Mouse (Mus musculus): Measurements from ENCODE around the gene Hbb-bh2. TPM values are rescaled to one million over a fixed set of nuclear protein-coding genes. Genes with fewer than 3 reads are reported as not detected.

The Hbb-bh2 gene
- polyA plus RNA-seq, 1 experiment = not detected

DNA sequence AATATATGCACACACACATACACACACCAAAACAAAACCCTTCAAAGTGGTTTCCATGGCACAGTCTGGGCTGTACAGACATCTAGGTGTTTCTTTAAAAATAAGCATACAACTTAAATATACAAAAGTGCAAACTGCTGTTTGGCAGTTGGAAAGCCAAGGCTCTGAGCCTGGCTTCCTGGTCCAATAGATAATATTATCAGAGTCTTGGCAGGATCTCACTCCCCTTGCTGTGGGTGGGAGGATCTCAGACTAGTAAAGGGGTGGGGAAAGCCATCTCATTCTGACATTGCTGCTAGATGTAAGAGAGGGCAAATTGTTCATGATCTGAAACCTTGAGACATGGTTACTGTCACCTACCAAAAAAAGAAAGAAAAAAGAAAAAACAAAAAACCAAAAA lies 30.3 kb upstream of the Hbb-bh2 start:
- H3ac ChIP-seq (ENCODE audit: control insufficient read depth, insufficient read length) = no peak overlapping the region
- H3K4me2 ChIP-seq (ENCODE audit: low read depth) = no peak overlapping the region
- TF ChIP-seq REST (IDR thresholded peaks at IDR 0.05; ENCODE audit: insufficient read depth, insufficient read length) (no peak), POLR2AphosphoS2 (IDR thresholded peaks at IDR 0.05; ENCODE audit: insufficient read length, low read depth) (no peak), SRF (IDR thresholded peaks at IDR 0.05; ENCODE audit: control insufficient read depth, insufficient read length, low read depth) (no peak), MYOD1 (IDR thresholded peaks at IDR 0.05; ENCODE audit: control insufficient read depth in 1 of 3, insufficient read length in 2 of 3, low read depth in 2 of 3) (no peak), MYOG (IDR thresholded peaks at IDR 0.05; ENCODE audit: control insufficient read depth in 1 of 3, insufficient read depth in 1 of 3, insufficient read length in 2 of 3, low read depth in 2 of 3) (no peak)
- H3K36me3 ChIP-seq (ENCODE audit: control insufficient read depth, insufficient read depth) = no peaks in the 10 kb centered on the region
- no peaks in the 10 kb centered on the region for H3K27me3 ChIP-seq (ENCODE audit: control insufficient read depth, insufficient read depth, insufficient read length)
- H3K4me3 ChIP-seq = no peak overlapping the region
- H3K79me2 ChIP-seq (ENCODE audit: control insufficient read depth, insufficient read depth) = no peaks in the 10 kb centered on the region

DNA sequence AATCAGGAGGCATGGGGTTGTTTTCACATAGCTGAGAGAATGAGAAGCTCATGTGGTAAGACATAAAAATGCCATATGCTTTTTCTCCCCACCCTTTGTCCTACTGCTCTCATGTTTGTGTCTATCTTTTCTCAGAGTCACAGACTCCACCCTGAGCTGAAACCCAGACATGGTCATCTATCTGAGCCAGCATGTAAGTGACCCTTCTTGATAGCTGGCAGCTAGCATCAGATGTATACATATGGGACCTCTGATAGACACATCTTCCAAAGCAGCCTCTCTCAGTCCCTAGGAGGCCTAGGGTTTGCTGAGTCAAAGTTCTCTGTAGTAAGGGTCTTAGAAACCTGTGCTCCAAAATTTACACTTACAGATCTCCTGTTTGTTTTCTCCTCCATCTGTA lies 25.4 kb upstream of the Hbb-bh2 start:
- no peaks in the 10 kb centered on the region for H3K36me3 ChIP-seq (ENCODE audit: control insufficient read depth, insufficient read depth)
- H3K79me2 ChIP-seq (ENCODE audit: control insufficient read depth, insufficient read depth) = no peaks in the 10 kb centered on the region
- no peak for TF ChIP-seq USF1 (IDR thresholded peaks at IDR 0.05; ENCODE audit: low read depth)
- no peak for TF ChIP-seq POLR2AphosphoS2 (IDR thresholded peaks at IDR 0.05; ENCODE audit: insufficient read length, low read depth)
- no peak for TF ChIP-seq MYOD1 (IDR thresholded peaks at IDR 0.05; ENCODE audit: control insufficient read depth in 1 of 3, insufficient read length in 2 of 3, low read depth in 2 of 3)
- TF ChIP-seq POLR2A (IDR thresholded peaks at IDR 0.05; ENCODE audit: insufficient read length, low read depth) = no peak
- TF ChIP-seq CEBPB (IDR thresholded peaks at IDR 0.05; ENCODE audit: insufficient read depth, poor library complexity, severe bottlenecking) = no peak
- no peak for TF ChIP-seq TCF12 (IDR thresholded peaks at IDR 0.05; ENCODE audit: insufficient read depth, poor library complexity, severe bottlenecking)
- TF ChIP-seq MAX (IDR thresholded peaks at IDR 0.05; ENCODE audit: low read depth) = no peak
- no peak for TF ChIP-seq REST (IDR thresholded peaks at IDR 0.05; ENCODE audit: insufficient read depth, insufficient read length)
- TF ChIP-seq TCF3 (IDR thresholded peaks at IDR 0.05; ENCODE audit: insufficient read length, low read depth) = no peak
- no peak for TF ChIP-seq MYOG (IDR thresholded peaks at IDR 0.05; ENCODE audit: control insufficient read depth in 1 of 3, insufficient read depth in 1 of 3, insufficient read length in 2 of 3, low read depth in 2 of 3)
- TF ChIP-seq E2F4 (IDR thresholded peaks at IDR 0.05; ENCODE audit: insufficient read depth) = no peak
- TF ChIP-seq SRF (IDR thresholded peaks at IDR 0.05; ENCODE audit: control insufficient read depth, insufficient read length, low read depth) = no peak
- H3ac ChIP-seq (ENCODE audit: control insufficient read depth, insufficient read length) = no peak overlapping the region
- H3K27me3 ChIP-seq (ENCODE audit: control insufficient read depth, insufficient read depth, insufficient read length) = no peaks in the 10 kb centered on the region
- no peak overlapping the region for H3K4me2 ChIP-seq (ENCODE audit: low read depth)
- no peak overlapping the region for H3K4me3 ChIP-seq

DNA sequence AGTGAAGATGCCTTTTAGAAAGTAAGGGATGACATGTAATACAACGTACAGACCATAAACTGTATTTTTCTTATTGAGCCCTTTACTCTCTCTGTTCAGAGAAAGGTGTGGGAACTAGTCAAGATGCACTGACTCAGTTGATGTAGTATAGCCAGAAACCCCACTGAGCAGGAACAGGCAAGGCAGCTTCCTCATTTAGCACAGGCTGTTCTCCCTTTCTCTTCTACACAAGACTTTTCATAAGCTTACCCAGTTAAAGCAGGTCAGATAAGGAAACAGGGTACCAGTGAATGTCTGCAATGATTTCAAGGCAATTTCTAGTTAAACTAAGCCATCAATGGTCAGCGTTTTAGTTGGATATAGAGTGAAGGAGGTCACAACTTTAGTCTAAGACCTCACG lies 21.2 kb upstream of the Hbb-bh2 start:
- Histone ChIP-seq H3K27me3 (ENCODE audit: control insufficient read depth, insufficient read depth, insufficient read length) (no peaks in the 10 kb centered on the region), H3K4me2 (ENCODE audit: low read depth) (no peak overlapping the region), H3K79me2 (ENCODE audit: control insufficient read depth, insufficient read depth) (no peaks in the 10 kb centered on the region), H3ac (ENCODE audit: control insufficient read depth, insufficient read length) (no peak overlapping the region), H3K4me3 (no peak overlapping the region), H3K36me3 (ENCODE audit: control insufficient read depth, insufficient read depth) (no peaks in the 10 kb centered on the region)
- TF ChIP-seq TCF3 (IDR thresholded peaks at IDR 0.05; ENCODE audit: insufficient read length, low read depth) = no peak
- no peak for TF ChIP-seq MYOG (IDR thresholded peaks at IDR 0.05; ENCODE audit: control insufficient read depth in 1 of 3, insufficient read depth in 1 of 3, insufficient read length in 2 of 3, low read depth in 2 of 3)
- no peak for TF ChIP-seq USF1 (IDR thresholded peaks at IDR 0.05; ENCODE audit: low read depth)
- no peak for TF ChIP-seq E2F4 (IDR thresholded peaks at IDR 0.05; ENCODE audit: insufficient read depth)
- TF ChIP-seq MAX (IDR thresholded peaks at IDR 0.05; ENCODE audit: low read depth) = no peak
- no peak for TF ChIP-seq POLR2AphosphoS2 (IDR thresholded peaks at IDR 0.05; ENCODE audit: insufficient read length, low read depth)
- no peak for TF ChIP-seq CEBPB (IDR thresholded peaks at IDR 0.05; ENCODE audit: insufficient read depth, poor library complexity, severe bottlenecking)
- no peak for TF ChIP-seq TCF12 (IDR thresholded peaks at IDR 0.05; ENCODE audit: insufficient read depth, poor library complexity, severe bottlenecking)
- no peak for TF ChIP-seq POLR2A (IDR thresholded peaks at IDR 0.05; ENCODE audit: insufficient read length, low read depth)
- TF ChIP-seq REST (IDR thresholded peaks at IDR 0.05; ENCODE audit: insufficient read depth, insufficient read length) = no peak

DNA sequence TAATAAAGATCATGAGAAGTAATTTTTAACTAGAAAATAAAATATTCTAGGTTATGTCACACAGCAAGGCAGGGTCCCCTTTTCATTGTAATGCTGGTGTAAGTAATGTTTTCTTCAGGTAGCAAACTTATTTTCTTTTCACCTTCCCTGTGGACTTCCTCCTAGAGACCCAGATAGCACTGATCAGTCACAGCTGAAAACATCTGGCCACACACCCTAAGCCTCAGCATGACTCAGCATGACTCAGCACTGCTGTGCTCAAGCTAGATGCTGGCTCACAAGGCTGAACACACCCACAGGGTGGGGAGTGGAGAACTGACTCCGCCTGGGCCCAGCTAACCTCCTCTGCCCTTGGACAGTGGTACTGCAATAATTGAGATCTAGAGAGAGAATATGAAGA lies 20.5 kb upstream of the Hbb-bh2 start:
- no peaks in the 10 kb centered on the region for H3K79me2 ChIP-seq (ENCODE audit: control insufficient read depth, insufficient read depth)
- no peak for TF ChIP-seq POLR2AphosphoS2 (IDR thresholded peaks at IDR 0.05; ENCODE audit: insufficient read length, low read depth)
- no peak for TF ChIP-seq POLR2A (IDR thresholded peaks at IDR 0.05; ENCODE audit: insufficient read length, low read depth)
- TF ChIP-seq REST (IDR thresholded peaks at IDR 0.05; ENCODE audit: insufficient read depth, insufficient read length) = no peak
- TF ChIP-seq MYOD1 (IDR thresholded peaks at IDR 0.05; ENCODE audit: control insufficient read depth in 1 of 3, insufficient read length in 2 of 3, low read depth in 2 of 3) = no peak
- TF ChIP-seq MAX (IDR thresholded peaks at IDR 0.05; ENCODE audit: low read depth) = no peak
- no peak for TF ChIP-seq MYOG (IDR thresholded peaks at IDR 0.05; ENCODE audit: control insufficient read depth in 1 of 3, insufficient read depth in 1 of 3, insufficient read length in 2 of 3, low read depth in 2 of 3)
- no peak for TF ChIP-seq USF1 (IDR thresholded peaks at IDR 0.05; ENCODE audit: low read depth)
- no peak for TF ChIP-seq TCF3 (IDR thresholded peaks at IDR 0.05; ENCODE audit: insufficient read length, low read depth)
- TF ChIP-seq TCF12 (IDR thresholded peaks at IDR 0.05; ENCODE audit: insufficient read depth, poor library complexity, severe bottlenecking) = no peak
- TF ChIP-seq SRF (IDR thresholded peaks at IDR 0.05; ENCODE audit: control insufficient read depth, insufficient read length, low read depth) = no peak
- no peak for TF ChIP-seq CEBPB (IDR thresholded peaks at IDR 0.05; ENCODE audit: insufficient read depth, poor library complexity, severe bottlenecking)
- no peak for TF ChIP-seq E2F4 (IDR thresholded peaks at IDR 0.05; ENCODE audit: insufficient read depth)
- no peak overlapping the region for H3K4me3 ChIP-seq
- no peak overlapping the region for H3K4me2 ChIP-seq (ENCODE audit: low read depth)
- no peaks in the 10 kb centered on the region for H3K36me3 ChIP-seq (ENCODE audit: control insufficient read depth, insufficient read depth)
- no peak overlapping the region for H3ac ChIP-seq (ENCODE audit: control insufficient read depth, insufficient read length)
- no peaks in the 10 kb centered on the region for H3K27me3 ChIP-seq (ENCODE audit: control insufficient read depth, insufficient read depth, insufficient read length)

DNA sequence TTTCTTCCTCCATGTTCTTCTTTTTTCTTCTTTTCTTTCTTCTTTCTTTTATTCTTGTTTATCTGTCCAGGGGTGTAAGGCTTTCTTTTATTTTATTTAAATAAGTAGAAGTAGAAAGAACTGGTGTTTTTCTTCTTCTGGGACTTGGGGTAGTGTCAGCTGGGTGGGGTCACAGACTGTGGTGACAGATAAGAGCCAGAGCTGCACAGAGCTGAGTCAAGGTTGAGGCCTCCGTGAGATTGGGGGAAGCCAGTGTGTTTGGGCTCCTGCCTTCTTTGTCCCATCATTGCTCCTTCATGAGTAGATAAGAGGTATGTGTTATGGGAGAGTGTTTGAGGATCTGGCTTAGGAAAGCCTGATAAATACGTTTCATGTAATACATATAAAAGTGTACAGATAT lies 18.8 kb upstream of the Hbb-bh2 start:
- Histone ChIP-seq H3K4me2 (ENCODE audit: low read depth) (no peak overlapping the region), H3K36me3 (ENCODE audit: control insufficient read depth, insufficient read depth) (no peaks in the 10 kb centered on the region), H3K27me3 (ENCODE audit: control insufficient read depth, insufficient read depth, insufficient read length) (no peaks in the 10 kb centered on the region), H3K79me2 (ENCODE audit: control insufficient read depth, insufficient read depth) (no peaks in the 10 kb centered on the region), H3ac (ENCODE audit: control insufficient read depth, insufficient read length) (no peak overlapping the region), H3K4me3 (no peak overlapping the region)
- no peak for TF ChIP-seq POLR2A (IDR thresholded peaks at IDR 0.05; ENCODE audit: insufficient read length, low read depth)
- no peak for TF ChIP-seq POLR2AphosphoS2 (IDR thresholded peaks at IDR 0.05; ENCODE audit: insufficient read length, low read depth)
- no peak for TF ChIP-seq USF1 (IDR thresholded peaks at IDR 0.05; ENCODE audit: low read depth)
- no peak for TF ChIP-seq E2F4 (IDR thresholded peaks at IDR 0.05; ENCODE audit: insufficient read depth)
- no peak for TF ChIP-seq SRF (IDR thresholded peaks at IDR 0.05; ENCODE audit: control insufficient read depth, insufficient read length, low read depth)
- no peak for TF ChIP-seq TCF12 (IDR thresholded peaks at IDR 0.05; ENCODE audit: insufficient read depth, poor library complexity, severe bottlenecking)
